Mouse (Mus musculus) brown adipose tissue, adult 24 weeks (tissue): ENCODE measurements around the gene Enpp6. TPM values are rescaled to one million over a fixed set of nuclear protein-coding genes. Genes with fewer than 3 reads are reported as not detected.

ENCODE experiments used
- H3K27ac ChIP-seq: fragments of 200-500 bp; replicated peaks from 2 replicates; pipeline ENCODE4 v1.5.1; 2012; ENCODE audit warnings: low read depth, mild to moderate bottlenecking, low read length
- H3K4me1 ChIP-seq: fragments of 200-500 bp; 2 replicates; pipeline ENCODE4 v1.6.1; 2012; ENCODE audit warnings: low read length, mixed read lengths; ENCODE audit not compliant: control insufficient read depth, insufficient read depth, insufficient read length
- H3K4me3 ChIP-seq: fragments of 200-500 bp; 2 replicates; pipeline ENCODE4 v1.5.1; 2012; ENCODE audit warnings: low read depth, mild to moderate bottlenecking, low read length, moderate library complexity; ENCODE audit not compliant: insufficient read depth
- polyA plus RNA-seq: library from polyadenylated mRNA; stranded (reverse); fragments of >200 nt; gene quantifications from 2 replicates; pipeline ENCODE4 v1.2.4, GENCODE M21; 2012; ENCODE audit not compliant: missing spikeins, insufficient read depth, insufficient read length

The Enpp6 gene
- polyA plus RNA-seq = 0.83 and 2.0 TPM in 2 replicates

DNA sequence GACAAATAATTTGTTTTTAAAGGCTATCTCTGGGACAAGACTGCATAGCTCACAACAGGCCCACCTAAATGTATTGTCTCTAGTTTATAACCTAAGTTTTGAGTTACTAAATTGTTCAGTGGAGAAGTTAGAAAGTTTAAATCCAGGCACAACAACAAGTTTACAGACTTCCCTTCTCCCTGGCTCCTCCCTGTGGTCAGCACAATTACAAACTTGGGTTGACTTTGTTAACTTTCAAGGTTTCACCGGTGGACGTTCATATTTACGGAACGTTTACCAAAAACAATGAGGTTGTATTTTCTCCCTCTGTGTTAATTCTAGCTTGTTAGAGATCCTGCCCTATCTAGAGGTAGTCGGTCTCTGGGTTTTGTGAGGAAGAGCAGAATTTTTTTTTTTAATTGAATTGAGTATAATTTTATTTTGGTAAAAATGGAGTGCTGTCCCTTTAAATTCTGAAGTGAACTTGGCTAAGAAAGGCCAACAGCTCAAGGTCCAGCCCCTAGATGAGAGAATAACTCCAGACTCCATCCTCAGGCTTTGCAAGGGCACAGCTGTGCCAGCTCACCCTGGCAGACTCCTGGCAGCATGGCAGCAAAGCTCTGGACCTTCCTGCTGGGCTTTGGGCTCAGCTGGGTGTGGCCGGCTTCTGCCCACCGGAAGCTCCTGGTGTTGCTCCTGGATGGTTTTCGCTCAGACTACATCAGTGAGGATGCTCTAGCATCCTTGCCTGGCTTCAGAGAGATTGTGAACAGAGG lies at the start of gene Enpp6:
Gene Enpp6, plus strand, starts transcription at position 502 of the 755 bp plus-strand sequence.
- no peak within 1 kb of the TSS for H3K4me3 ChIP-seq
- no peak within 1 kb of the TSS for H3K27ac ChIP-seq
- peaks cover 5% of the 10 kb centered on the region for H3K4me1 ChIP-seq

DNA sequence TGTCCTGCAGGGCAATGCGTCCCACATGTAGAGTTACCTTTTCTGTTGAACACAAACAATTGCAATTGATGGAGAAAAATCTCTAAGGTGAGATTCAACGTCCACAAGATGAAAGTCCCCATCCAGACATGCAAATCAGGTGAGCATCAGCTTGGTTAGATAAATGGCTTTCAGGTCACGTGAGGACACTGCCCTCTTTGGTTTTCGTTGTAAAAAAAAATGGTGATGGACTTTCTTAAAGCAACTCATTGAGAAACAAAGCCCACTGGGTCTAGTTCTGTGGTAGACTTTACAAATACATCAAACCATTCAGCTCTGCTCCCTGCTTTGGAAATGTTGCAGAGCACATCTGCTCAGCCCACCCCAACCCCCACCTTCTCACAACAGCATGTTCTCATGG lies 48.5 kb upstream of the Enpp6 start:
- peaks cover 2% of the 10 kb centered on the region; the same call in 1 of the 2 replicates for H3K4me1 ChIP-seq
- H3K27ac ChIP-seq = no peak overlapping the region
- no peak overlapping the region for H3K4me3 ChIP-seq

DNA sequence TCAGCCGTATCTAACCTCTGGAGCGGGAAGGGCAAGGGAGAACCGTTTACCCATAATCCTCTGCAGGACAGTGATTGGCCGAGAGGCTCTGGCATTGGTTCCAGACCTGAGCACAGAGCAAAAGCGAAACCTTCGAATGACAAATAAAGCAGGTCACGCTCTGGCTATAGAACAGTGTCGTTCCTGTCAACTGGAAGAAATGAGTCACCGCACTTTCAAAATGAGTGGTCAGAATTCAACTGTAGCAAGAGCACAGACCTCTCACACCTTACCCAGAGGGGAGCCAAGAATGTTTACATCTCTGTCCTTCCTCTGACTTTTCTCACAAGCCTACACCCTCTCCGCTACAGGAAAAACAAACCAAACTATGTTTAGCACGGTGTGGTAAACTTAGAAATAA lies 45.4 kb upstream of the Enpp6 start:
- Histone ChIP-seq H3K27ac (peak overlapping the region; percentile 86), H3K4me3 (peak overlapping the region; percentile 46), H3K4me1 (peaks cover 2% of the 10 kb centered on the region; the same call in 1 of the 2 replicates)

DNA sequence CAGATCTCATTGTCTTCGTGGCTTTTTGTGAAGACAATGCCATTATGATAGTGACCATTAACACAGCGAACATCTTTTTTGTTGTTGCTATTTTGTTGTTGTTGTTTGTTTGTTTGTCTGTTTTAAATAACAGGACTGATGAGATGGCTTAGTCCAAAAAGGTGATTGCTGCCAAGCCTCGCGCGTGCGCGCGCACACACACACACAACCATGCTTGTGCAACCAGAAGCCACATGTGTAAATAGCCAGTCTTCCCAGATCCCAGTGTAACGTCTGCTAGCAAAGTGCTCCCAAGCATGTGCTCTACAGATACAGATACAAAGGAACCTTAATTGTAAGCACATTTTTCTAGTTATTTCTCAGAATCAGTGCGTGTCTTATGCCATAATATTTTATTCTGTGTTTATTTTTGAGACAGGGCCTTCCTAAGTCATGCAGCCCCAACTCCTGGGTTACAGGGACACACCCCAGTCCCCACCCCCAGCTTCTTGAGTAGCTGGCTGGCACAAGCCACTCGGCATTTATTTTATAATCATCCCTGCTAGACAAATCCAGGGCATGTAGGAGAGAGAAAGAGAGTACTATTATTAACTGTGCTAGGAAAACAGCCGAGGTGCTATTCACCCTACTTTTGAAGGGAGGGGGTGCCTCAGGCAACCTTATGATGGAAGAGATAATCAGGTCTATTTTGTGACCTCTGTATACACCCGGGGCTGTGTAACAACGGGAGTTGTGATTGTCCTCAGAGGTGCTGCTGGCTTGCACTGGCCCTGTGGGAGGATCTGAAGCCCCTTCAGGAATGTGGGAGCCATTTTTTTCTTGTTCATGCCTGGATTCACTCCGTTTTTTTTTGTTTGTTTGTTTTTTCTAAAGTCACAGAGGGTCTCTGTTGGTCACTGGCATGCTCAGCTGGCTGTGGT lies 44.7 kb upstream of the Enpp6 start:
- Histone ChIP-seq H3K4me3 (peak overlapping the region; percentile 46), H3K4me1 (peaks cover 2% of the 10 kb centered on the region; the same call in 1 of the 2 replicates), H3K27ac (peak overlapping the region; percentile 86)

DNA sequence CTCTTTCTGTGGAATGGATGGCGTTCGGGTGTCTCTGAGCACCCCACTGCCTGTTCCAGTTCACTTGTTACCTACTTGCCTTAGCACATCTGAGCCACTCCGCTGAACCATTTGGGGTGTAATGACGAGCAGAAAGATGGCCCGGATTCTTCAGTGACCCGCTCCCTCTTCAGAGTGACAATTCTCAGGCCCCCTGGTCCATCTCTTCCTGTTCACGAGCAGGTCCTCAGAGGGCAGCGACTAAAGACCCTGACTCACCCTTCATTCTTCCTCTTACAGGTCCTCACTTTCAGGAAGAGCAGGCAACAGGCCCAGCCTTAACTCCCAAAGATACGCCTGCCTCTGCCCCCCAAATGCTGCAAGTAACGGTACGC lies 44.0 kb upstream of the Enpp6 start:
- Histone ChIP-seq H3K4me3 (no peak overlapping the region), H3K4me1 (peaks cover 2% of the 10 kb centered on the region; the same call in 1 of the 2 replicates), H3K27ac (no peak overlapping the region)

DNA sequence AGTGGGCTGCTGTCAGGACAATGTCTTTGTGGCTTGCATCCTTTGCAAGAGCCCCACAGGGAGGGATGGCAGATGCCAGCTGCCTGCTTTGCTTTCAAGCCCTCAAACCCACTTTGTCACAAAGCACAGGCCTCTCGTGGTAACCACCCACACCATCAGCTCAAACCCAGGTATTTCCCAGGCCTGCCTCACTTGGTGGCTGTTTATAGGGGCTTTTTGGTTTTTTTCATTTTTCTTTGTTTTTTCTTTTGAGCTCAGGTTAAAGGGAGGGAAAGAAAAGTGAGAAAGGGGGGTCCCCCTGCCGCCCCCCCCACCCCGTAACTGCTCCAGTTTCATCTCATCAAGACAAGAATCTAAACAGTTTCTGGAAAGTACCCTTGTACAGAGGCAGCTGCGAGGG lies 43.4 kb upstream of the Enpp6 start:
- peaks cover 2% of the 10 kb centered on the region; the same call in 1 of the 2 replicates for H3K4me1 ChIP-seq
- no peak overlapping the region for H3K4me3 ChIP-seq
- H3K27ac ChIP-seq = no peak overlapping the region

DNA sequence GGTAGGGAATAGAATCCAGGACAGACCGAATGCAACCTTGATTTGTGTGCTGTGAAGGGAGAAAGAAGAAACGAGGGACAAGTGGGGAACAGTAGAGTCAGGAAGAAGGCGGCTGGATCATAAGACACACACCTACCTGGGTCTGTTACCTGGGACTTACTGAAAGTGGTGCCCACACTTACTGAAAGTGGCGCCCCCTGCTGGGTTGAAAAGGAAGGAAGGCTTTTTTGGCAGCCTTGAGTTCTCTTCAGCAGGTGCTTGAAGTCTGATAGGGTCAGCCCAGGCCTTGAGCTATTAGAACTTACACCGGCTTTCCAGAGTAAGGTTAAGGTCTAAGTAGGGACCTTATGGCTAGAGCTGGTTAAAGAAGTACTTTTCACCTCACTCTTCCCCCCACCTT lies 40.5 kb upstream of the Enpp6 start:
- Histone ChIP-seq H3K27ac (no peak overlapping the region), H3K4me3 (no peak overlapping the region), H3K4me1 (peaks cover 2% of the 10 kb centered on the region; the same call in 1 of the 2 replicates)

DNA sequence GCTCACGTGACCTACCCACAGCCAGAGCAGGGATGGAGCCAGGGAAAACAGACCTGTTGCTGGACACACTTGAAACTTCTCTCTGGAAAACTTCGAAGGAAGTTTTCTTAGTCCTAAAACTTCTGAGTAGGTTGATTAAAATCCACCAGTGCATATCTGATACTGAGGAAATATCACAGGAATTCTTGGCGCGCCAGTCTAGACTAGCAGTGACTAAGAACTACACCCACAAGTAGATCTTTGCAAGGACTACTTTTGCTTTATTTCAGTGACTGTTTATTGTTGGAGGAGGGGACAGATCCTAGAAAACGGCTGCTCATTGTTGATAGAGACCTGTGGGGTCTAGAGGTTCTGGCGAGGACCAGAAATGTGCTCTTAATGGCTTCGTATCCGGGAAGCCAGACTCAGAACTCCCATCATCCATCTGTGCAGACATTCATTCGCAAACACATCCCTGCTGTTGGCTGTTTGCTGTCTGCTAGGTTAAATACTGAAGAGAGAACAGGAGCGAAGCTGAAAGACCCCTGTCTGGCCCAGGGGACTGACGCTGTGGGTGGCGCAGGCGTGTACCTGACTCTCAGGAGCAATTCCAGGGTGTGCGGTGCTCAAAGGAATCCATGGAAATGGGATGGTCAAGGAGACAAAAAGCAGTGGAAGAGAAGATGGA lies 38.5 kb upstream of the Enpp6 start:
- Histone ChIP-seq H3K27ac (no peak overlapping the region), H3K4me1 (no peaks in the 10 kb centered on the region), H3K4me3 (no peak overlapping the region)

DNA sequence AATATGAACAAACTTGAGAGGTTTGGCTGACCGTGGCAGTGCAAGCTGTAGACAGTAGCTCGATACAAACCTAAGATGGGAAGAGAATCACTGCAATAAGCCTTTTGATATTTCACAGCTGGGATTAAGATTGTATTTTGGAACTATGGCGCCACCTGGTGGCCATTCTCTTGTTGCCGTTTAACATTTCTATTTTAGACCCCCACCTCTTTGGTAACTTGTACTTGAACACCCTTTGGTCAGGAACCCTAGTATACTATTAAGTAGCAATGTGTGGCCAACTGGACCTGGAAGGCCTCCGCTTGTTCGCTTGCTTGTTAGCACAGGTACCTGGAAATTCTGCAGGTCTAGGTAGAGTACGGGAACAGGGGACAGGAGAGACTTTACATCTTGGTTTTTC lies 33.2 kb upstream of the Enpp6 start:
- H3K4me1 ChIP-seq = no peaks in the 10 kb centered on the region
- no peak overlapping the region for H3K4me3 ChIP-seq
- H3K27ac ChIP-seq = no peak overlapping the region

DNA sequence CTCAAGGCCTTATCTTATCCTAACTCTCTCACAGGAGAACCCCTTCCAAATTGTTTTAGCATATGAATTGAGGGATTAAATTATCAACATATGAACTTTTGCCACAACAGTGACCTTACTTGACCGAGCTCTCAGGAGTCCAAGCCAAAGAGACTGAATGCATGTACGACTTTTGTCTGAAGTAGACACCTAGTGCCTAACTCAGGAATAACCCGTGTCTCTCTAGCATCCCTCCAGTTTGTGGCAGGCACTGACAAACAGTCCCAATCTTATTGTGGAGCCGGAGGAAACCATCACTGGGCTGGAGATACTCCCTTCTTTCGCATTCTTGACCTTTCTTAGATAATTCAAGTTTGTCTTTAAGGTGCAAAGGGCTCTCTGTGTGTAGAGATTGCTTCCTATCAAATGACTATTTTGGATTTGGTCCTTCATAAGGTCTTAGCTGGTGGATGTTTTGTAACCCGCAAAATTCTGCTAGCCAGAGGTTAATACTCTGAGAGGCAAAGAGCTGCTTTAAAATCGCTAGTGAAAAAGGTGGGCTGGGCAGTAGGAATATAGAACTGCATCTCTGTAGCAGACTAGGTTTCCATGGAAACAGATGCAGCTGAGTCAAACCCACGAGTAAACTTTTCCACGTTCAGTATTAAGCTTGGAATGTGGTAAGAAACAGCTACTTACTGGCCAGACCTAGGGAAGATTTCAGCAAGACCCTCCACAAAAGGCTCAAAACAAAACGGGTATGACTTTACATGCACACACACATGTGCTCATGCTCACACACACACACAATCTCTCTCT lies 23.9 kb upstream of the Enpp6 start:
- Histone ChIP-seq H3K4me3 (no peak overlapping the region), H3K4me1 (no peaks in the 10 kb centered on the region), H3K27ac (no peak overlapping the region)

DNA sequence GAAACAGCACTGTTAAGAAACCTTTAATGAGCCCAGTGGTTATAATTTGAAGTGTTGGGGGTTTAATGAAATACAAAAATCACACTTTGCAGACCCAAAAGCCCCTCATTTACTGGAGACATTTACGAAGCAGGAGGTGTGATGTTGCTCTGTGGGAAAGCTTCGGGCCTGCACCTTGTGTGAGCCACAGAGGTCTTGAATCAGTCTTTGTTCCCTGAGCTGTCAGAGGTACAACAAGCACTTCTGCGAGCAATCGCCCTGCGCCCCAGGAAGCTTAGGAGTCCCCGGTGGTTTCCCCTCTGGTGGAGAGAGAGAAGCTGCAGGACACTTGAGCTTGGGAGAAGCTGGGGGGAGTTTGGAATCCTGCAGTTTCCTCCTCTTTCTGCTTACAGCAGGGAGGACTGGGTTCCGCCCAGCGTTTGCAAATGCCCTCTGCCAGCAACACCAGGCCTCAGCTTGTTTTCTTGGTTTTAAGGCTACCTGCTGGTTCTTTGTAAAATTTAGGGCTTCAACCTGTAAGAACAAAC lies 23.0 kb upstream of the Enpp6 start:
- H3K4me3 ChIP-seq = no peak overlapping the region
- H3K4me1 ChIP-seq = no peaks in the 10 kb centered on the region
- H3K27ac ChIP-seq = no peak overlapping the region

DNA sequence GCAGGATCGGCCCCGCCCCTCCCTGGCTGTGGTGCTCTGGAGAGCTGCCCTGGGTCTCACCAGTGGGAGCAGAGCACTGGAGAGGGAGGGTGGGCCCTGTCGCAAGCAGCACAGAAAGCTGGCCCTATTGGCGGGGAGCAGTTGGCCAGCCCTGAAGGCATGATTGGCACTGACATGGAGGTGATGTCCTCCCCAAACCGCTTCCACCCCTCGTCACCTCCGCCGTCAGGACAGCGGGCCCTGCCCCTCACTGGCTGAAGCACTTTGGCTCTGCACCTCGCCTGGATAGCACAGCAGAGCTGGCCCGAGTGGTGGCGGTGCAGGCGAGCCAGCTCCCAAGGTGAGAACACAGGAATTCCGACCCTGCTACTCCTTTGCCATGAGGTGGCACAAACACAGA lies 20.9 kb upstream of the Enpp6 start:
- Histone ChIP-seq H3K27ac (no peak overlapping the region), H3K4me3 (no peak overlapping the region), H3K4me1 (no peaks in the 10 kb centered on the region)

DNA sequence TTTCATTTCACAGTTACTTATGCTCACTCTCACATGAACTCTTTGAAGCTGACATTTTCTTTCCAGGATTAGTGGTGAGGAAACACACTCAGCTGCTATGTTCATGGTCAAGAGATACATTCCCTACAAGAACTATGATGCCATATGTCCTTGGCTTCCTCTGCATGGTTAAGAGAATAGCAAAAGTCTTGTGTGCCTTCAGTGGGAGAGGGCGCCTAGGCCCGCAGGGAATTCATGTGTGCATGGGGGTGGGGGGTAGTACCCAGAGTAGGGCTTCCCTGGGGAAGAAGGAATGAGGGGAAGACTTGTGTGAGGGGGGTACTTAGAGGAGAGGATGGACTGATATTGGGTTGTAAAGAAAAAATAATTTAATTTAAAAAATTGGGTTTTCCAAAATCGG lies 18.0 kb upstream of the Enpp6 start:
- Histone ChIP-seq H3K4me3 (no peak overlapping the region), H3K27ac (no peak overlapping the region), H3K4me1 (no peaks in the 10 kb centered on the region)

DNA sequence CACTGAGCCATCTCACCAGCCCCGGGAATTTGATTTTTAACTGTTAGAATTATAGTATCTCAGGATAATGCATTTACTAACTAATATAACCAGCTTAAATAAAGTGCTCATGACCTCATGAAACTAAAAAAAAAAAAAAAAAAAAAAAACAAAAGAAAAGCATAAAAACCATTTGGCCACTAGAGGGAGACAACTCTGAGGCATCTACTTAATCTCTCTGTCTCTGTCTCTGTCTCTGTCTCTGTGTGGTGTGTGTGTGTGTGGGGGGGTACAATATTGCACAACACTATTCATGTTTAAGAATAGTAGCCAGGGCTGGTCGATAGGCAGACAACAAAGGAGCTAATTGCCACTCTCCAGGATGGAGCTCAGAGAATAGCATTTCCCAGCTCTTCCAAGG lies 17.3 kb upstream of the Enpp6 start:
- Histone ChIP-seq H3K4me1 (no peaks in the 10 kb centered on the region), H3K4me3 (no peak overlapping the region), H3K27ac (no peak overlapping the region)
